Mouse (Mus musculus): Measurements from ENCODE around the gene Gga3. TPM values are rescaled to one million over a fixed set of nuclear protein-coding genes. Genes with fewer than 3 reads are reported as not detected.
"Not testable (repeated sequence)": the region's sequence is repeated elsewhere in the genome, so short reads cannot be mapped to it uniquely, and the experiment has no call there.

Gene Gga3
- polyA plus RNA-seq, 2 experiments, result 6.4 to 9.2 TPM

DNA sequence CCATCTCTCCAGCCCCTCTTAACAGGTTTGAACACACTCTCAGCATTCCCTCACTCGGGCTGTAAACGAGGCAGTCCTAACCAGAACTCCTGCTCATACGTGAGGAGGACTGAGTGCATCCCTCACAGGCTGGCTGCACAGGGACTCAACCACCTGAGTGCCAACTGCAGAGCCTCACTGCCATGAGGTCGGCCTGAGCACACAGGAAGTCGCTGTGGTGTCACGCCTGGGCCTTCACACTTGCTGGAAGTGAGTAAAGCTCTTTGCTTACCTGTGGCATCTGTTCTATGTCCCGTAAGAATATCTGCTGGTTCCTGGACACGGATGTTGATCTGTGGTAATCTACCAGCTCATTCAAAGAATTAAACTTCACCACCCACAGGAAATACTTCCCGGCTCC lies 42.6 kb upstream of the Gga3 start:
- WGBS (ENCODE audit: insufficient replicate concordance), result 81% methylated on average over 9 of the region's 9 CpGs
- Histone ChIP-seq H3K9me3 (ENCODE audit: control insufficient read depth, low read length) (no peaks in the 10 kb centered on the region), H3K4me1 (replicated peaks; ENCODE audit: control insufficient read depth in 2 of 2, insufficient read depth in 2 of 2, low read length in 1 of 2) (no peaks in the 10 kb centered on the region), H3K27ac (no peak overlapping the region), H3K9ac (replicated peaks) (no peak overlapping the region), H3K27me3 (ENCODE audit: control insufficient read depth, insufficient read depth, low read length) (no peaks in the 10 kb centered on the region), H3K4me2 (ENCODE audit: low read depth) (no peak overlapping the region), H3K36me3 (replicated peaks; ENCODE audit: control insufficient read depth, insufficient read depth, low read depth) (peaks cover 9% of the 10 kb centered on the region), H3K4me3 (ENCODE audit: insufficient read depth in 1 of 2, low read depth in 2 of 2, low read length in 2 of 2) (no peak overlapping the region)
- DNase-seq (ENCODE audit: low read depth in 3 of 3, low spot score in 3 of 3) (no peak), ATAC-seq (ENCODE audit: insufficient read depth) (no peak)
- TF ChIP-seq EP300 (IDR thresholded peaks at IDR 0.05; ENCODE audit: low read depth) (no peak), CTCF (IDR thresholded peaks at IDR 0.05; ENCODE audit: low read depth) (no peak)

DNA sequence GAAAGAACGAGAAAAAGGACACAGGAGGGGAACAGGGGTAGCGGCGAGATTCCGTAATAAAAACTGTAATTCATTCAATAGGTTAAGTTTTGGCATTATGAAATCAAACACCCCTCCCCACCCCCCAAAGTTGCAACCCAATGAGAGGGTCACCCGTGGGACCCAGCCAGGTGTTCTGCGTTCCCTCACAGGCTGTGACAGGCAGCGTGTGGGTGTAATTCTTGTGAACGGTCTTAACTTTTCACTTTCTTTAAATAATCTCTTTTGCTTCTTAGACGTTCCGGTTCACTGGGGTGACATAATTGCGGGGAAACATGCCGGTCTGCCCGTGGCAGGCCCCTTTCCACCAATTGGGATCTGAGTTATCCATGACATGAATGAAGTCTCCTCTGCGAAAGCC lies 41.6 kb upstream of the Gga3 start:
- not testable (repeated sequence) for H3K9ac ChIP-seq (replicated peaks); ATAC-seq (ENCODE audit: insufficient read depth); H3K27me3 ChIP-seq (ENCODE audit: control insufficient read depth, insufficient read depth, low read length); H3K36me3 ChIP-seq (replicated peaks; ENCODE audit: control insufficient read depth, insufficient read depth, low read depth); H3K4me1 ChIP-seq (replicated peaks; ENCODE audit: control insufficient read depth in 2 of 2, insufficient read depth in 2 of 2, low read length in 1 of 2); H3K4me3 ChIP-seq (ENCODE audit: insufficient read depth in 1 of 2, low read depth in 2 of 2, low read length in 2 of 2); H3K4me2 ChIP-seq (ENCODE audit: low read depth); H3K27ac ChIP-seq; DNase-seq (ENCODE audit: low read depth in 3 of 3, low spot score in 3 of 3); H3K9me3 ChIP-seq (ENCODE audit: control insufficient read depth, low read length)
- WGBS (ENCODE audit: insufficient replicate concordance), result 89% methylated on average over 14 of the region's 14 CpGs

DNA sequence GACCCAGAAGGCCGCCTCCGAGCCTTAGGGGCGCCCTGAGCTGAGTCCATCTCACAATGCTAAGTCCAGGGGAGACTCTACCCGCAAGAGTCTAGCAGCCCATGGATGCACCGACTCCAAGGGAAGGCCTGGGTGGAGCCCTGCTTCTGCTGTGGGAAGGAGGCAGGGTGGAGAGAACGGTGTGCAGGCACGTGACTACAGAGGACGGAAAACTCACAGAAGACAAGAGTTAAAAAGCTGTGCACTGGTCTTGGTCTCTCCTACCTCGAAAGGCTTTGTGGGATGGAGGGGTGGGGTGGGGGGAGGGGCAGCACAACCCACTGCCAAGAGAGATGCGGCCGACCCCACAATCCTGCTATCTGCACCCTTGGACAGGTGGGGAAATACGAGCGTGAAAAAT lies 40.5 kb upstream of the Gga3 start:
- Histone ChIP-seq H3K27ac (no peak overlapping the region), H3K9me3 (ENCODE audit: control insufficient read depth, low read length) (no peaks in the 10 kb centered on the region), H3K27me3 (ENCODE audit: control insufficient read depth, insufficient read depth, low read length) (no peaks in the 10 kb centered on the region), H3K9ac (replicated peaks) (no peak overlapping the region), H3K36me3 (replicated peaks; ENCODE audit: control insufficient read depth, insufficient read depth, low read depth) (peaks cover 5% of the 10 kb centered on the region), H3K4me1 (replicated peaks; ENCODE audit: control insufficient read depth in 2 of 2, insufficient read depth in 2 of 2, low read length in 1 of 2) (peaks cover 0 to 4% of the 10 kb centered on the region in 2 experiments; a peak in 2 of 4 replicates), H3K4me3 (ENCODE audit: insufficient read depth in 1 of 2, low read depth in 2 of 2, low read length in 2 of 2) (no peak overlapping the region), H3K4me2 (ENCODE audit: low read depth) (no peak overlapping the region)
- no peak for DNase-seq (ENCODE audit: low read depth in 3 of 3, low spot score in 3 of 3)
- TF ChIP-seq CTCF (IDR thresholded peaks at IDR 0.05; ENCODE audit: low read depth) (no peak), EP300 (IDR thresholded peaks at IDR 0.05; ENCODE audit: low read depth) (no peak)
- no peak for ATAC-seq (ENCODE audit: insufficient read depth)
- 79% methylated on average over 13 of the region's 13 CpGs for WGBS (ENCODE audit: insufficient replicate concordance)

DNA sequence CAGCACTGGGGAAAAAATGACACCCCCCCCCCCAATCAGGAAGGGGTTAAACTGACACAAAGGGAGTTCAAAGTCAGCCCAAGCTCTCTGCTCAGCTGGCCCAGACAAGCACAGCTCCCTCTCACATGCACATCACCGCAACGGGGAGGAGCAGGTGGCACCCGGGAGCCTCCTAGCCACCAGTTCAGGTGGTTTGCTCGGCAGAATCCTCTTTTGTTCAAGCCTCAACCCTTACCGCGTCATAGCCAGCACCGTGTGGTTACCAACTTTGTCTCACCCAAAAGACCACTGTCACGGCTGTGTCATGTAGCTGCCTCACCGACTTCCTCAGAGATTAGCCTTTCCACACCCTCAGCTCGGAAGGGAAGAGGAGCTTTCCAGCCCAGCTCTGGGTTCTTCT lies 39.4 kb upstream of the Gga3 start:
- no peak for ATAC-seq (ENCODE audit: insufficient read depth)
- Histone ChIP-seq H3K4me3 (ENCODE audit: insufficient read depth in 1 of 2, low read depth in 2 of 2, low read length in 2 of 2) (no peak overlapping the region), H3K4me1 (replicated peaks; ENCODE audit: control insufficient read depth in 2 of 2, insufficient read depth in 2 of 2, low read length in 1 of 2) (peaks cover 0 to 4% of the 10 kb centered on the region in 2 experiments; a peak in 2 of 4 replicates), H3K9me3 (ENCODE audit: control insufficient read depth, low read length) (no peaks in the 10 kb centered on the region), H3K9ac (replicated peaks) (no peak overlapping the region), H3K27me3 (ENCODE audit: control insufficient read depth, insufficient read depth, low read length) (no peaks in the 10 kb centered on the region), H3K4me2 (ENCODE audit: low read depth) (no peak overlapping the region), H3K27ac (no peak overlapping the region), H3K36me3 (replicated peaks; ENCODE audit: control insufficient read depth, insufficient read depth, low read depth) (peaks cover 5% of the 10 kb centered on the region)
- DNase-seq (ENCODE audit: low read depth in 3 of 3, low spot score in 3 of 3), result no peak
- 41% methylated on average over 10 of the region's 10 CpGs for WGBS (ENCODE audit: insufficient replicate concordance)
- TF ChIP-seq EP300 (IDR thresholded peaks at IDR 0.05; ENCODE audit: low read depth) (no peak), CTCF (IDR thresholded peaks at IDR 0.05; ENCODE audit: low read depth) (no peak)

DNA sequence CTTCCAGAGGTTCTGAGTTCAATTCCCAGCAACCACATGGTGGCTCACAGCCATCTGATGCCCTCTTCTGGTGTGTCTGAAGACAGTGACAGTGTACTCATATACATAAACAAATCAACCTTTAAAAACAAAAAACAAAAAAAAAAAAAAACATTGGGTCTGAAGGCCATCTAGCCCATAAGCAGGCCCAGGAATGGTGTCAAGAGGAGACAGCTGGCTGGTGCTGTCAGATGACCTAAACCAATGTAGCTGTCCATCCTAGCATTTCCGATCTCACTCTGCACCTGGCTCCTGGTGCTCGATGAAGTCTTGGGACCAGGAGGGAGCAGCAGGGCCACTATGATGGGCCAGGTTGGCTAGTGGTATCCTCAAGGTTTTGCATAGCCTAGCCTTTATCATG lies 38.9 kb upstream of the Gga3 start:
- Histone ChIP-seq H3K4me1 (replicated peaks; ENCODE audit: control insufficient read depth in 2 of 2, insufficient read depth in 2 of 2, low read length in 1 of 2) (peaks cover 0 to 4% of the 10 kb centered on the region in 2 experiments; a peak in 2 of 4 replicates), H3K27me3 (ENCODE audit: control insufficient read depth, insufficient read depth, low read length) (no peaks in the 10 kb centered on the region), H3K36me3 (replicated peaks; ENCODE audit: control insufficient read depth, insufficient read depth, low read depth) (peaks cover 5% of the 10 kb centered on the region), H3K4me3 (ENCODE audit: insufficient read depth in 1 of 2, low read depth in 2 of 2, low read length in 2 of 2) (no peak overlapping the region), H3K4me2 (ENCODE audit: low read depth) (no peak overlapping the region), H3K27ac (no peak overlapping the region), H3K9ac (replicated peaks) (no peak overlapping the region), H3K9me3 (ENCODE audit: control insufficient read depth, low read length) (no peaks in the 10 kb centered on the region)
- TF ChIP-seq EP300 (IDR thresholded peaks at IDR 0.05; ENCODE audit: low read depth) (no peak), CTCF (IDR thresholded peaks at IDR 0.05; ENCODE audit: low read depth) (no peak)
- no peak for ATAC-seq (ENCODE audit: insufficient read depth)
- 88% methylated on average over 2 of the region's 2 CpGs for WGBS (ENCODE audit: insufficient replicate concordance)
- no peak for DNase-seq (ENCODE audit: low read depth in 3 of 3, low spot score in 3 of 3)

Measured in liver, embryonic 14.5 days (tissue).